Mouse (Mus musculus): ENCODE results near the gene Gm17631. TPM values are rescaled to one million over a fixed set of nuclear protein-coding genes. Genes with fewer than 3 reads are reported as not detected.

The Gm17631 gene
- not detected in 2 replicates for polyA plus RNA-seq (2012; rRNA removed; ENCODE audit: low replicate concordance)

DNA sequence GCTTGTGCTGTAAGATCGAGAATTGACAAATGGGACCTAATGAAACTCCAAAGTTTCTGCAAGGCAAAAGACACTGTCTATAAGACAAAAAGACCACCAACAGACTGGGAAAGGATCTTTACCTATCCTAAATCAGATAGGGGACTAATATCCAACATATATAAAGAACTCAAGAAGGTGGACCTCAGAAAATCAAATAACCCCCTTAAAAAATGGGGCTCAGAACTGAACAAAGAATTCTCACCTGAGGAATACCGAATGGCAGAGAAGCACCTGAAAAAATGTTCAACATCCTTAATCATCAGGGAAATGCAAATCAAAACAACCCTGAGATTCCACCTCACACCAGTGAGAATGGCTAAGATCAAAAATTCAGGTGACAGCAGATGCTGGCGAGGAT is at the start of gene Gm17631:
Gm17631 (plus strand) TSS at position 301 of the 400 bp plus-strand sequence.

DNA sequence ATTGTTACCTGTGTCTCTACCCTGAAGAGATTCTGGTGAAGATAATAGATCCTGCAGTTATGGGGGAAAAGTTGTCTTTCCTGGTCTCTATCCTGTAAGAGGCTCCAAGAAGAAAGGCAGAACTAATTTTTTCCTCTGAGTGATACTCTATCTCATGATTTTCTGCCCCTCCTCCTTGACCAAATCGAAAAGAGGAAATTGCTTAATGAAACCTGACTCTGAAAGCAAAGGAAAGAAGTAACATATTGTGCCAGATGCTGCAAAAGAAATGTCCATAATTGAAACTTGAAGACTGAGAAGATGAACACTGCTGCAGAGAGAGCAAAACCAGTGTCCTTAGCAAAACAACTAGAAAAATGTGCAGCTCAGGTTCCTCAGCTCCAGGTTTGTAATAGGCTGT is 14.1 kb downstream of the Gm17631 start, which contains the start of gene Klra17:
Klra17 (minus strand) TSS at position 124 of the 400 bp plus-strand sequence.

Other genes starting within 250 kb of the Gm17631 start
- 0.82 and 1.6 TPM in 2 replicates for gene Klrk1, start 238.8 kb upstream of the Gm17631 start, polyA plus RNA-seq (2012; rRNA removed; ENCODE audit: low replicate concordance)
- 0.26 and 2.8 TPM in 2 replicates for gene Klrc3, start 219.3 kb upstream of the Gm17631 start, polyA plus RNA-seq (2012; rRNA removed; ENCODE audit: low replicate concordance)
- gene Klrc2, start 202.0 kb upstream of the Gm17631 start, polyA plus RNA-seq (2012; rRNA removed; ENCODE audit: low replicate concordance): 0.13 and 0.85 TPM in 2 replicates
- gene Klrc1, start 183.7 kb upstream of the Gm17631 start, polyA plus RNA-seq (2012; rRNA removed; ENCODE audit: low replicate concordance): 0.15 and 0.69 TPM in 2 replicates
- gene Klri1, start 145.5 kb upstream of the Gm17631 start, polyA plus RNA-seq (2012; rRNA removed; ENCODE audit: low replicate concordance): 0.31 TPM in 1 of 2 replicates, not detected in the other
- gene Klri2, start 122.2 kb upstream of the Gm17631 start, polyA plus RNA-seq (2012; rRNA removed; ENCODE audit: low replicate concordance): 0.11 and 0.15 TPM in 2 replicates
- gene Gm156, start 78.4 kb upstream of the Gm17631 start, polyA plus RNA-seq (2012; rRNA removed; ENCODE audit: low replicate concordance): not detected in 2 replicates
- gene Klra17, start 14.0 kb downstream of the Gm17631 start, polyA plus RNA-seq (2012; rRNA removed; ENCODE audit: low replicate concordance): 0.30 TPM in 1 of 2 replicates, not detected in the other
- gene Klra5, start 55.0 kb downstream of the Gm17631 start, polyA plus RNA-seq (2012; rRNA removed; ENCODE audit: low replicate concordance): not detected in 2 replicates
- not detected in 2 replicates for gene Klra6, start 164.3 kb downstream of the Gm17631 start, polyA plus RNA-seq (2012; rRNA removed; ENCODE audit: low replicate concordance)
- gene Klra4, start 204.6 kb downstream of the Gm17631 start, polyA plus RNA-seq (2012; rRNA removed; ENCODE audit: low replicate concordance): 0.41 TPM in 1 of 2 replicates, not detected in the other